Mouse (Mus musculus) forebrain, embryonic 13.5 days (tissue): ENCODE measurements around the gene Cabp1. TPM values are rescaled to one million over a fixed set of nuclear protein-coding genes. Genes with fewer than 3 reads are reported as not detected.

ENCODE experiments used
- ATAC-seq: fragments of 200-750 bp; cut with Nextera tagmentation; 2 replicates; pipeline ENCODE4 v1.8.0; 2017
- H3K27ac ChIP-seq: fragments of 300-500 bp; sonication (generic); 2 replicates; pipeline ENCODE4 v1.5.1; 2015; ENCODE audit warnings: inconsistent platforms, mild to moderate bottlenecking, moderate library complexity
- H3K27me3 ChIP-seq: fragments of 300-500 bp; sonication (generic); 2 replicates; pipeline ENCODE4 v1.6.1; 2015; ENCODE audit warnings: mild to moderate bottlenecking, inconsistent platforms
- H3K36me3 ChIP-seq: fragments of 300-500 bp; sonication (generic); 2 replicates; pipeline ENCODE4 v1.6.1; 2015; ENCODE audit warnings: mild to moderate bottlenecking, inconsistent platforms; ENCODE audit not compliant: poor library complexity, severe bottlenecking
- H3K4me1 ChIP-seq: fragments of 300-500 bp; sonication (generic); 2 replicates; pipeline ENCODE4 v1.6.1; 2015; ENCODE audit warnings: inconsistent platforms
- H3K4me2 ChIP-seq: fragments of 300-500 bp; sonication (generic); 2 replicates; pipeline ENCODE4 v1.6.1; 2015; ENCODE audit warnings: inconsistent platforms, mild to moderate bottlenecking, moderate library complexity
- H3K4me3 ChIP-seq: fragments of 300-500 bp; sonication (generic); 2 replicates; pipeline ENCODE4 v1.5.1; 2015; ENCODE audit warnings: mild to moderate bottlenecking, inconsistent platforms
- H3K9ac ChIP-seq: fragments of 300-500 bp; sonication (generic); 2 replicates; pipeline ENCODE4 v1.6.1; 2015; ENCODE audit warnings: mild to moderate bottlenecking, inconsistent platforms
- H3K9me3 ChIP-seq: fragments of 300-500 bp; sonication (generic); replicated peaks from 2 replicates; pipeline ENCODE4 v1.6.1; 2016; ENCODE audit warnings: inconsistent platforms
- WGBS: fragments of 180-500 bp; shearing (Covaris S2); methylation state at CpG from one replicate; pipeline ENCODE4 v1.1.7; 2015; 5-methylcytosine and 5-hydroxymethylcytosine counted together
- polyA plus RNA-seq: library from polyadenylated mRNA; unstranded; fragments of >200 nt; fragmentation: Nextera tagmentation; extraction: Ambion mirVana; gene quantifications from 2 replicates; pipeline ENCODE4 v1.2.1, GENCODE M21; 2015

Gene Cabp1
- polyA plus RNA-seq, 1 experiment from 2014 or later = 12.6 TPM

DNA sequence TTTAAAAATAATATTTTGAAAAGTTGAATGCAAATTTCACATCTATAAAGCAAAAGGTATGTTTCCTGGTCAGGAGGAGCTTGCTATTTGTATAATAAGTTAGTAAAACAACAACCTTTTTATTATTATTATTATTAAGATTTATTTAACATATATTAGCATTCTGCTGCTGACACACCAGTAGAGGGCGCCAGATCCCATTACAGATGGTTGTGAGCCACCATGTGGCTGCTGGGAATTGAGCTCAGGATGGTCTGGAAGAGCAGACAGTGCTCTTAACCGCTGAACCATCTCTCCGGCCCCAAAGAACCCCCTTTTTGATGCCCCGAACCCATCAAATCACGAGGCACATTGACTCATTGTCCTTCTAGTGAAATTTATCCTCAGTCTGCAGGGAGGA lies 13.1 kb upstream of the Cabp1 start:
- peaks cover 22% of the 10 kb centered on the region for H3K4me1 ChIP-seq
- H3K9ac ChIP-seq = no peak overlapping the region
- H3K4me3 ChIP-seq = no peak overlapping the region
- H3K9me3 ChIP-seq = no peaks in the 10 kb centered on the region
- H3K27ac ChIP-seq = no peak overlapping the region
- WGBS = 61% methylated on average over 5 of the region's 5 CpGs
- ATAC-seq = no peak
- no peak overlapping the region for H3K4me2 ChIP-seq
- 0 out of 2 replicates have a peak, but pooled peaks cover 3% of the 10 kb centered on the region for H3K27me3 ChIP-seq
- no peaks in the 10 kb centered on the region for H3K36me3 ChIP-seq

DNA sequence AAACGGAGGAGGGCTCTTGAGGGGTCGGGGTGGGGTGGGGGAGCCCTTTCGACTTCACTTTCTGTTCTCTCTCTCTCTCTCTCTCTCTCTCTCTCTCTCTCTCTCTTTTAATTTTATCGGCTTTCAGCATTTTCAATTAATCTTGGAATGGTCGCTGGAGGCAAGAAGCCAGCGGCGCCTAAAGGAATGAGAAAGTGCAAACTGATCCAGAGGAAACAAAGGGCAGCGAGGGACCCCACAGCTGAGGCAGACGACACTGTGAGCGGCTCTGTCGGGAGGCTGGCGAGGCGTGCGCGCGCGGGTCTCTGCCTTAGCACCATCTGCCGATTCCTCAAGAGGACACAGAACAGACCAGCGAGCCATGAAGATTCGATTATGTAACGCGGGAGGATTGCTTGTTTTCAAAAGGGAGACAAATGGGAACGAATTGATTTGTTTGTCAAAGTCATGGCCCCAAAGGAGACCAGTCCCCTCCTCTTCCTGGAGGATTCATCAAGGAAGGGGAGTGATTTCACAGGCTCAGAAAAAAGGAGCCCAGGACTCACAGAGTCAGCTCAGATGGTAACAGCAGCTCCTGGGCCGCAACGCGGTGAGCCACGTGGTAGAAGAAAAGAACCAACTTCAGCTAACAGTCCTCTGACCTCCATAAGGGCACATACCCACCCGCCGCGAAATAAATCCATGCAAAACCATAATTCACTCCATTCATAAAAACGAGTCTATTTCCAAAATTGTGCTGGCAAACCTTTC lies 10.6 kb upstream of the Cabp1 start:
- Histone ChIP-seq H3K4me1 (peaks cover 22% of the 10 kb centered on the region), H3K36me3 (no peaks in the 10 kb centered on the region), H3K4me3 (peak overlapping the region; percentile 24), H3K27ac (peak overlapping the region; percentile 80), H3K9me3 (no peaks in the 10 kb centered on the region), H3K27me3 (0 out of 2 replicates have a peak, but pooled peaks cover 3% of the 10 kb centered on the region), H3K9ac (peak overlapping the region; percentile 56), H3K4me2 (peak overlapping the region; percentile 56)
- peak; percentile 88 for ATAC-seq
- WGBS = 5% methylated on average over 31 of the region's 31 CpGs

DNA sequence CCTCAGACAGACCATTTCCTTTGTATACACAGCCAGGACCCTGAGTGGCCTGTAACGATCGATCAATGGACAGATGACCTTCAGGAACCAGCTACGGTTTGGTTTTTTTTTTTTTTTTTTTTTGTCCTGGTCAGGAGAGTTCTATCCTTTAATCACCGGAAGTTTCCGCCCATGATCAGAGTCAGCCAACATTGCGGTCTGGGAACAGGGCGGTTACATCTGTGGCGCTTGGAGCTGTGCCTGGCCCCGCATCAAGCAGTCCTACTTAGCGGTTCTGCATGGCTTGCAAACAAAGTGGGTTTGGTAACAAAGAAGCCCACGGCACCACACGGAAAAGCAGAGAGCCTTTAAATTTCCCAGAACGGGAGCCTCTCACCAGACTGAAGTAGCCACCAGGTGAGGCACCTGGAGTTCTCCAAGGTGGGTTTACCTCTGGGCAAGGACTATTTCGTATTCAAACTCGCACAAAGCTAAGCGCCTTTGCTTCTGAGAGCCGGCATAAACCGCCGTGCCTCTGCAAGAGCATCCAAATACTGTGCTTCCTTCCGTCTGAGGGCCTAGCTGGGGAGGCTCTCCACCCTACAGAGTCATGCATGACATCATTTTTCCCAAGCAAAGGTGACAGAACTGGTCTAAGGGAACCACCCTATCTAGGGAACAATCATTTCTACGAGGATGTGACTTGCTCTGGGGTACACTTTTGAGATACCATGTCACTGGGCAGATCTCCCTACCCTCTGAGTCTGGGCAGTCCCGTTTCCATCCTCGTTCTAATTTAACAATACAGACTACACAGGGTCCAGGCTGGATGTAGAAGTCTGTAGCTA lies 9.8 kb upstream of the Cabp1 start:
- H3K4me3 ChIP-seq = peak overlapping the region; percentile 24
- WGBS = 14% methylated on average over 23 of the region's 23 CpGs

DNA sequence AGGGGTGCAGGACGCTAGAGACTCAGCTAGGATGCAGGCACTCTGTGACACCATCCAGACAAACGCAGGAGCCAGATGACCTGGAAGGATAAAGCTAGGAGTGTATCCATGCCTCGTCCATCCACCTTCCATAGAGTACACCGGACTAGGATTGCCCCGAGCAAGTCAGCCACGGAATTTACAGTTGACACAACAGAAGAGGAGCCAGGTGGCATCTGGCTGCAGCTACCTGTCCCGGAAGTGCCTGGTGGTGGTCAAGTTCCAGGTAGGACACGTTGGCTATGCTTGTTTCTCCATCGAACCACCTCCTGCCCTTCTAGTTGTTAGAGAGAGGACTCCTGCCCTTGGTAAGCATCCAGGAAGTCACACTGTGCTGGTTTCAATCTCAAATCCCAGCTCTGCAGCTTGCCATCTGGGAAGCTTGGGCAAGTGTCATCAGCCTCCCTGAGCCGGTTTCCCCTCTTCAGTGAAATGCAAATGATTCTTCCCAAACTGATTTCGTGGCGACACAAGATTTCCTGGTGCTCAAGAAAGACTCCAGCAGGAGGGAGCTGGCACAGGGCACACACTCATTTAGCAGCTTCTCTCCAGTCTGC lies 543 bp upstream of the Cabp1 start:
- peaks cover 49% of the 10 kb centered on the region for H3K27me3 ChIP-seq
- 6% methylated on average over 12 of the region's 12 CpGs for WGBS
- peak overlapping the region; percentile 81; the same call in 1 of the 2 replicates for H3K9ac ChIP-seq

More for the DNA sequence above, 9.8 kb upstream of the Cabp1 start:
- no peaks in the 10 kb centered on the region for H3K36me3 ChIP-seq
- peak overlapping the region; percentile 80 for H3K27ac ChIP-seq
- peaks cover 22% of the 10 kb centered on the region for H3K4me1 ChIP-seq
- H3K9ac ChIP-seq = peak overlapping the region; percentile 56
- peak overlapping the region; percentile 56 for H3K4me2 ChIP-seq
- H3K9me3 ChIP-seq = no peaks in the 10 kb centered on the region
- ATAC-seq = peak; percentile 73
- H3K27me3 ChIP-seq = 0 out of 2 replicates have a peak, but pooled peaks cover 3% of the 10 kb centered on the region

DNA sequence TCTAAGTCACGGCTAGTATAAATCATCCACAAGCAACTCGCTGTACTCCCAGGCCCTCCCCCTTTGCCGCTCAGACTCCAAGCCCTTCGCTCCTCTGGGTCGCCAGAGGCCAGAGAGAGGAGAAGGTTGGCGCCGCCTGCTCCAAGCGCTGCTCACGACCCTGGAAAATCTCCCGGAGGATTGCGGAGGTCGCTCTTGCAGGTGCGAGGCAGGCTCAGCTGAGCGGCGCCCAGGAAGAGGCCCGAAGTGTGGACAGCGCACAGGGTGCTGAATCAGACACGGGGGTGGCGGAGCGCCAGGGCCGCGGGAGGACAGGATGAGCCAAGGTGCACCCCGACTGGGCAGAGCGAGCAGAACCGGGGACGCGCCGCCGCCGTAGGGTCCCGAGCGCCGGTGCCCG lies 955 bp downstream of the Cabp1 start:
- under 1% methylated on average over 34 of the region's 34 CpGs for WGBS
- Histone ChIP-seq H3K27ac (no peak overlapping the region), H3K4me3 (peak overlapping the region; percentile 67), H3K4me2 (peak overlapping the region; percentile 100), H3K27me3 (peaks cover 51% of the 10 kb centered on the region), H3K9ac (peak overlapping the region; percentile 81), H3K9me3 (no peaks in the 10 kb centered on the region), H3K4me1 (peaks cover 34% of the 10 kb centered on the region), H3K36me3 (no peaks in the 10 kb centered on the region)
- peak; percentile 25; the same call in 1 of the 2 replicates for ATAC-seq

More for the DNA sequence above, 543 bp upstream of the Cabp1 start:
- Histone ChIP-seq H3K4me1 (peaks cover 34% of the 10 kb centered on the region), H3K36me3 (no peaks in the 10 kb centered on the region), H3K9me3 (no peaks in the 10 kb centered on the region), H3K27ac (peak overlapping the region; percentile 52), H3K4me2 (peak overlapping the region; percentile 100), H3K4me3 (peak overlapping the region; percentile 67)
- 0 out of 2 replicates have a peak, but pooled peaks have one; percentile 11 for ATAC-seq

DNA sequence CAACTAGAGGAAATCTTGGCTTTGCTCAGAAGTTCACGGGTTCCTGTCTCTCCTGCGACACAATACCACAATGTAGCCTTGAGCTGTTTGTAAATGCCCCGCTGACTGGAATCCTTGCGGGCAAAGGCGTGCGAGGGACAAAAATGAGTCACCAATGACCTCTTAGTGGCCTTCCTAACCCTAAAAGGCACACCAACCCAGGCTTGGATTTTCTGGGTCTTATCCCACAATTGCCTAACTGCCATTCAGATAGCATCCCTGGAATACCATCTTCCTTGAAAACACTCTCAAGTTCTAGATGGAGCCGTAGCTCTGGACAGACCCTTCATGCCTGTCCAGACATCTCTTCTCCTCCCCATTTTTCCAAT lies 1.4 kb downstream of the Cabp1 start:
- ATAC-seq = no peak
- H3K27me3 ChIP-seq = peaks cover 51% of the 10 kb centered on the region
- 12% methylated on average over 7 of the region's 7 CpGs for WGBS
- H3K36me3 ChIP-seq = no peaks in the 10 kb centered on the region
- H3K4me3 ChIP-seq = peak overlapping the region; percentile 67
- H3K4me2 ChIP-seq = peak overlapping the region; percentile 100
- no peak overlapping the region for H3K27ac ChIP-seq
- H3K9ac ChIP-seq = peak overlapping the region; percentile 81; the same call in 1 of the 2 replicates
- H3K9me3 ChIP-seq = no peaks in the 10 kb centered on the region
- H3K4me1 ChIP-seq = peaks cover 35% of the 10 kb centered on the region

DNA sequence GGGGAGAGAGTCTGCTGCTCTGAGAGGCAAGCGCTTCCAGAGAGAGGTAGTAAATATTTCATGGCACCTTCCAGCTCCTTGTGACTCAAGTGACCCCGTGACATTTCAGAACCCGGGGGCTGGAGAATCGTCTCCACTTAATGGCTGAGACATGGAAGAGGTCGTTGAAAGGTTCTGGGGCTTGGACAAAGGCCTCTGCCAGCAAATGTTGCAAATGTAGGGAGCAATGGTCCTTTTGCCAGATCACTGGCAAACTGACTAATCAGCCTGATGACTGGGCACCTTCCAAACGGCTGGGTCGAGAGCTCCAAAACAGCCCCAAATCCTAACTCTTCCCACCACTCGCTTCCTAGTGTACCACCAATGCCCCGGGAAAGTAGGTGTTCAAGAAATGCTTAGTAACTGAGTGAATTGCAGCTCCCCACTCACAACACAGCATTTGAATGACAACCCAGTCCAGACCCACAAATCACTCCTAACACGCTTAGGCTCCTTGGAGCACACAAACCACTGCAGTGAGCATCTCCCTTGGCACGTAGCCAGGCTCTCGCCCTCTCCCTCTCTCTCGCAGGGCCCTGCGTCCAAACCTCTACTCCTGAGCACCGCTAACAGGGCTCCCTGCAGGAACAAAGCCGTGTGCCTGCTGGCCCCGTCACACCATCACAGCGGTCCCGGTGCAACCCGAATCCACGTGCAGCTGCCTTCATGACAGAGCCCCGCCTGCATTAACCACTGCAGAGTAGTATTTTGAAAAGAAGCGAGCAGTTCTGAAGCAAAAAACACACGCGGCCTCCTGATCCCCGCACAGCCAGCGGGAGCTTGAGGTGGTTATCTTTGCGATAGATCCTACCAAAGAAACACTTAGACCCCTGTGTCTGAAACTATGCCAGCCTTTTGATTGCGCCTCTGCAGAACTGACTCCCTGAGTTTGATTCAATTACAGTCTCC lies 2.0 kb downstream of the Cabp1 start:
- peak overlapping the region; percentile 81 for H3K9ac ChIP-seq
- peak overlapping the region; percentile 100 for H3K4me2 ChIP-seq
- no peak overlapping the region for H3K27ac ChIP-seq
- ATAC-seq = no peak
- WGBS = 9% methylated on average over 29 of the region's 29 CpGs
- peak overlapping the region; percentile 67 for H3K4me3 ChIP-seq
- H3K4me1 ChIP-seq = peaks cover 42% of the 10 kb centered on the region
- H3K36me3 ChIP-seq = no peaks in the 10 kb centered on the region
- H3K9me3 ChIP-seq = no peaks in the 10 kb centered on the region
- H3K27me3 ChIP-seq = peaks cover 51% of the 10 kb centered on the region

DNA sequence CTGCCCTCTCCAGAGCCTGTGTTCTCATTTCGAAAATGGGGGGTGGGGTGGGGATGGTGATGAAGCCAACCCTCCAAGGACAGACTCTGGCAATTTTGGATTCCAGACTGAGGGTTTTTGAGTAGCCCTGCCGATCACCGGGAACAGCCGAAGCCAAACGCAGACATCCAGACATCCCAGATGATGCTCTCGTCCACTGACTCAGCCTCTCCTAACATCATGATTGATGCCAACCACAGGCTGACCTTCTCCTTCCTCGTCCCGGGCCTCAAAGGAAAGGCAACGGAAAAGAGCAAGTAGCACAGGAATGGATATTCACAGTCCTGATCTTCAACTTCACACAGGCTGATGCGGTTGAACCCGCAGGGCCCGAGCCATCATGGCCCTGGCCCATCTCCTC lies 4.1 kb downstream of the Cabp1 start:
- ATAC-seq = no peak
- Histone ChIP-seq H3K9ac (no peak overlapping the region), H3K4me2 (no peak overlapping the region), H3K36me3 (no peaks in the 10 kb centered on the region), H3K27me3 (peaks cover 59% of the 10 kb centered on the region), H3K4me3 (no peak overlapping the region), H3K27ac (no peak overlapping the region), H3K9me3 (no peaks in the 10 kb centered on the region), H3K4me1 (peaks cover 60% of the 10 kb centered on the region)
- 78% methylated on average over 12 of the region's 12 CpGs for whole genome bisulfite sequencing

DNA sequence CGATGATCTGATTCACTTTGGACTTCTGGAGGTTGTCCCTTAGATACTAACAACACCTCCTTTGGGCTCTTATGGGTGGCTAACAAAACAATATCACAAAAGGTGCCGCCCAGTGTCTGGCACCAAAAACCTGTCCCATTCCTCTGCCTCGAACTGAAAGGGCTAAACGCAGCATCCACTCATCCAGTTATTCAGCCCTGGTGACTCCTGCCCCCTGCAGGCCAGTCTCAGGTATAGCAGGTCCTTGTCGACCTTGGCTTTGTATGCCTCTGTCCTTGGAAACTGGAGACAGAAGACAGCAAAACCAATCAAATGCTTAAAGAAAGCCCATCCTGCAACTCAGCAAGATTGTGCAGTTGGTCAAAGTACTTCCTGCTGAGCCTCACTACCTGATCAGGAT lies 5.4 kb downstream of the Cabp1 start:
- H3K27me3 ChIP-seq = peaks cover 49% of the 10 kb centered on the region
- H3K36me3 ChIP-seq = no peaks in the 10 kb centered on the region
- no peaks in the 10 kb centered on the region for H3K9me3 ChIP-seq
- no peak overlapping the region for H3K4me2 ChIP-seq
- H3K4me1 ChIP-seq = peaks cover 52% of the 10 kb centered on the region
- WGBS = 46% methylated on average over 5 of the region's 5 CpGs
- no peak overlapping the region for H3K4me3 ChIP-seq
- no peak overlapping the region for H3K9ac ChIP-seq
- no peak overlapping the region for H3K27ac ChIP-seq
- ATAC-seq = no peak

DNA sequence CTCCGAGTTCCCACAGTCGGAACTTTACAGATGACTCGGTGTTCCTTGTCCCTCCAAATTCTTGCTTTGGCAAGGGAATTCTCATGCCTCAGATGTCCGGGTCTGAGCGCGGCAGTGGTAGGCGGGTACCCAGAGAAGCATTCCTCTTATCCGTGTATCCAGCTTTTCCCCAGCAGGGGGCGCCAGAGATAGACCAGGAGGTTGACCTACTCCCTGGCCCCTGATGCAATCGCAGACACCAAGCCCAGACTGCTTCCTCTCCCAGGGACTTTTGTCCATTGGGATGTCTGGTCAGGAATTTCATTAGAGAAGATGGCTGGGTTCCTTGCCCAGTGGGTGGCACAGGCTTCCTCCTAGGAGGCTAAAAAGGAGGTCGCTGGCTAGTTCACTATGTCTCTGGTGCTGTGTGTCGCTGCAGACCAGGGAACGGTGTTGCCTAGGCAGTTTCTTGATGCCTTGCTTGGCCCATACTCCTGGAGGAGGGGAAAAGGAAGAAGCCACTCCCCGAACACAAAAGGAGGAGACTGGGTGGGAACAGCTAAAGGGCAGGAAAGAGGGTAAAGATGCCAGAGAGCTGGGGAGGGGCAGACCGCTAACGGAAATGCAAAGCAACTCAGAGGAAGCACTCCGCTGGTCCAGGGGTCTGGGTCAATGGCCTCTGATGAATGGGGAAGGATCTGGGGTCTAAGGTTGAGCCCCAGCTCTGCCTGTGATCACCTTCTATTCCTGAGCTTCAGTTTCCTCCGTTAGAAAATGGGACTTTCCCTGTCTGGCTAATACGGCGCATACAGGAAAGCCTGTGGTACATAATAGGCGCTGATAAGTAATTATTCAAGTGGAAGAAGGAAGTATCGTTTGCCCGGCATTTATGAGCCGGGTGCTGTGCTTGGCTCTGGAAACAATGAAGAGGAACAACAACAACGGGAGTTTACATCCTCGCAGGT lies 6.7 kb downstream of the Cabp1 start:
- Histone ChIP-seq H3K27ac (peak overlapping the region; percentile 79), H3K27me3 (peaks cover 36% of the 10 kb centered on the region), H3K4me1 (peaks cover 46% of the 10 kb centered on the region), H3K9ac (peak overlapping the region; percentile 31; the same call in 1 of the 2 replicates), H3K4me3 (peak overlapping the region; percentile 3; the same call in 1 of the 2 replicates), H3K36me3 (no peaks in the 10 kb centered on the region), H3K9me3 (no peaks in the 10 kb centered on the region), H3K4me2 (peak overlapping the region; percentile 38)
- 14% methylated on average over 26 of the region's 26 CpGs for WGBS
- ATAC-seq = peak; percentile 71
